Mouse (Mus musculus) mature B cell (primary cell): Measurements from ENCODE around the gene Adora2a.
"Not testable (repeated sequence)": the region's sequence is repeated elsewhere in the genome, so short reads cannot be mapped to it uniquely, and the experiment has no call there.

ENCODE experiments used
- in situ Hi-C: fragments of 300-500 bp; cut with MboI; formaldehyde crosslinking; loops from 2 replicates; pipeline ENCODE4 v1.14.3; 2019

The Adora2a gene

GRCm38 (mm10) chr10:75316872-75316907, at the start of gene Adora2a:
Adora2a (plus strand) TSS chr10:75316877.
- in situ Hi-C loops, result no loop called here

DNA sequence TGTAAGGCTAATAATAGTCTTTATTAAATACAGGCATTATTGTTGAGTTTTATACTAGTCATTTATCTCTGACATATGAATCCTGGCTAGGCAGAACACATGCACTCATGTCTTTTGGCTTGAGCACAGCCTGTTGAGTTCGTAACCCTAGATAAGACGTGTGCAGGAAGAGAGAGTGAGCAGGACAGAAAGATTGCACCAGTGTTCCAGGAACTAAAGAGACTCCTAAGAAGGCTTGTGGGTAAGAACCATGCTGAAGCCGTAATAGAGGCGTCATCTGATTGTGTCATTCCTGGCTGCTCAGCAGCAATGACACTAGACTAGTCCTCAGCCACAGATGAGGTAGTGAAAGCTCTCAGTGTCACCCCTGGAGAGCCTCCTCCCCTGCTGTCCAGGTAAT, 43.7 kb upstream of the Adora2a start:
- in situ Hi-C loops, result no loop called here

- in situ Hi-C loops, result no loop called here
These were observed 40.2 kb upstream of the Adora2a start for GRCm38 (mm10) chr10:75276427-75277013.

DNA sequence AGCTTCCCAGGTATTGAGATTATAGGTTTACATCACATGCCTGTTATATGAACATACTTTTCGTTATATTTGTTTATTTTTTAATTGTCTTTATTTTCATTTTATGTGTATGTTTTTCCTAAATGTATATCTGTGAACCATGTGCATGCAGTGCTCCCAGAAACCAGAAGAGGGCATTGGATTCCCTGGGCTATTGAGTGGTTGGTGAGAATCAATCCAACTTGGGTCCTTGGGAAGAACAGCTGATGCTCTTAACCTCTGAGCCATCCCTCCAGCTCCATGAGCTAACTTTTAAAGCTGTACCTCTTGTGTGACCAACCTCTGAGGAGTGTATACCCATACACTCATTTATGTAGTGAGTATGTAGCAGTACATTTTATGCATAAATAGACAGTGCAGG, 39.2 kb upstream of the Adora2a start:
- in situ Hi-C loops, result no loop called here

DNA sequence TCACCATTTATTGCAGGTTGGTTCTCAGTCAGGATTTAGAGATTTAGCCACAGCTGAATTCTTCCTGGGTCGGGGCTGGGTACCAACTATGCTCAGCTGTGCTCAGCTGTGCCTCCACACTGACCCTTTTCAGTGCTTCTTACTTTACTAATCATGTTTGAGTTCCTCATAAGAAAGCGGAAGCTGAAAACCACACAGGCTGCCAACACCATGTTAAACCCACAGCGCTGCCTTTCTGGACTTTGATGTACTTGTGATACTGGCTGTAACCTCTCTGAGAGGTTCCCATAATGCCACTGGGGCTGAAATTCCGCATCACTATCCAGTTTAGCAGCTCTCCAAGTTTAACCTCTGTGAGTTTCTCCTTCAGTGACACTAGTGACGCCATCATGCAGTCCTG, 34.0 kb upstream of the Adora2a start:
- in situ Hi-C loops, result no loop called here

GRCm38 (mm10) chr10:75283821-75284220, 32.9 kb upstream of the Adora2a start:
- in situ Hi-C loops, result no loop called here

DNA sequence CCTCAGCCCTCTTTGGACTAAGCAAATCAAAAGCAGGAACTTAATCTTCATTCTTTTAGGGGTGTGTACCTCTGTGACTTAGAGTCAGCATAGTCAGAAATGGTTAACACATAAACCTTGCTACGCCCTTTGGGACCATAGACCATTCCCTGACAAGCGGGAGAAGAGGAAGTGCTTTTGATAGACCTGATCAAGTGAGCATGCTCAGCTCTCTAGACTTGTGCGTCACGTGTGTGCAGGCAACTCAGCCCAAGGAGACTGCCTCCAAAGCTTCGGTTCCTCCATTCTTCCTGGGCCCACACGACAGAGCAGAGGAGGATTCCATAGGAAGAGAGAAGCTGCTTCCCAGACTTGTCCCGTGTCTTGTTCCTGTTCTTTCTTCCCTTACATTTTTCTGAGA, 28.1 kb upstream of the Adora2a start:
- in situ Hi-C loops, result no loop called here

- in situ Hi-C loops, result no loop called here
These were observed 27.3 kb upstream of the Adora2a start for GRCm38 (mm10) chr10:75289392-75289791.

DNA sequence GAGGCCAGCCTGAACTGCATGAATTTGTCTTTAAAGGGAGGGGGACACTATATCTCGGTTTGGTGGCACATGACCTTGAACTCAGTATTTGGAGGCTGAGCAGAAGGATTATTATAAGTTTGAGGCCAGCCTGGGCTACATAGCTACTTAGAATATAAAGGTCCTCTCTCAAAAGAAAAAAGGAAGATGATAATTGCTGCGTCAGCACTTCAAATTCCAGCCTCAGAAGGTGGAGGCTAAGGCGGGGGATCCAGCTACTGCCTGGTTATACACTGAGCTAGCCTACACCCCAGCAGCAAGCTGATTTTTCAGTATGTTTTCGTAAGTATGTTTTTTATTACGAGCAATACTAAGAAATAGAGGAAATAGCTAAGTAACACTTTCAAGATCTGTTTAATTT, 26.0 kb upstream of the Adora2a start:
- in situ Hi-C loops, result no loop called here

GRCm38 (mm10) chr10:75291338-75291737, 25.3 kb upstream of the Adora2a start:
- in situ Hi-C loops, result no loop called here

DNA sequence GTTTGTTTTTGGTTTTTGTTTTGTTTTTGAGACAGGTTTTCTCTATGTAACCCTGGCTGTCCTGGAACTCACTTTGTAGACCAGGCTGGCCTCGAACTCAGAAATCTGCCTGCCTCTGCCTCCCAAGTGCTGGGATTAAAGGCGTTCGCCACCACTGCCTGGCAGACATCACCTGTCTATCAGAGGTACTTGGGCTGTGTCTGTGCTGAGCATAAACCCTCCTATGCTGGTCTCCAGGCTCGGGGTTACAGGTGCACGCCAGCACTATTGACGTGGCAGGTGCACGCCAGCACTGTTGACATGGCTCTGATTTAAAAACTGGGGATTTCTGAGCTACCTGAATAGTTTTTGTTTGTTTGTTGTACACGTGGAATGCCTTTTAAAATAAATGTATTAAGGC, 24.5 kb upstream of the Adora2a start:
- in situ Hi-C loops, result not testable (repeated sequence)

DNA sequence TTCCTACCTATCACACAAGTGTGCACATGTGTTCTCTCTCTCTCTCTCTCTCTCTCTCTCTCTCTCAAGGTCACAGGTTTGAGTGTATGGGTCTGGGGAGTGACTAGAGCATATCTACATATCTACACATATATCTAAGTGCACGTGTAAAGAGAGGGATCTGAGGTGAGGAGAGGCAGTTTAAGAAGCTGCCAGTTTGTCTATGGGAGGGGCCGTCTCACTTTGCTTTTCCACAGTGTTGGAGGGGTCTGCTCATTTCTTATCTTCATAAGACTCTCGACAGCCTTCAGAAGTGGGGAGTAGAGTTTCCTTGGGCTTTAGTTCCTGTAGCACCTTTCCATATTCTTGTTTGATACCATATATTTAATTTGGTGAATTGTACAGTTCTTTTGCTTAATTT, 23.4 kb upstream of the Adora2a start:
- in situ Hi-C loops, result no loop called here

DNA sequence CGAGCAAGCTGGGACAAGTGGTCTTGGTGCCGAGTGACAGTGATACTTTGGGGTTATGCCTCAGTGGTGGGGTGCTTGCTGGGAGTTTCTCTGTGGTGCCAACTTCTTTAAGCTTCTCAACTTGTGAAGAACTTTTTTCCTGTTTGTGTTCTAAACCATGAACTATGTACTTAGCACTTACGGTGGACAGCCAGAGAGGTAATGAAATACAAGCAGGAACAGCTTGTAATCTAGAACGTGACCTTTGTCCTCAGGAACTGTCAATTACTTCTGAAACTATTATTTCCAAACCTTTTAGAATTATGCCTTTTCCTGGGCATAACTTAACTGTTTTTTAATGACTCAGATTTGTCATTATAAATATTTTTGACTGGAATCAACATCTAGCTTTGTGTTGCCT, 22.3 kb upstream of the Adora2a start:
- in situ Hi-C loops, result no loop called here

DNA sequence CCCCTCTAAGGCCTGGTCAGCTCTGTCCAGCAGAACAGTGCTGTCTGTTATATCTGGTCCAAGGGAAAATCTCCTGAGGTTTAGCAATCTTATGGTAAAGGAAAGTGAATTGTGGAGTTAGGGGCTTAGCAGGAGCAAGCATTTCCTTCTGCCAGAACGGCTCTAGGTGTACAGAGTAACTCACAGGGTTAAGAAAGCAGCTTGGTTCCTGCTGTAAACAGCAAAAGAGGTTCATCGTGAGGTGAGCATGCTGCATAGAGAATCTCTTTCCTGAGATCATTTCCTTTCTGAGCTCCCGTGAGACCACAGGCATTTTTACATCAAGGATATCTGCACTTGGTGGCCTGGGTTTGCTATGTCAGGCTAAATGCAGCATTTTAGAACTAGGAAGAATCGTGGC, 21.8 kb upstream of the Adora2a start:
- in situ Hi-C loops, result no loop called here

DNA sequence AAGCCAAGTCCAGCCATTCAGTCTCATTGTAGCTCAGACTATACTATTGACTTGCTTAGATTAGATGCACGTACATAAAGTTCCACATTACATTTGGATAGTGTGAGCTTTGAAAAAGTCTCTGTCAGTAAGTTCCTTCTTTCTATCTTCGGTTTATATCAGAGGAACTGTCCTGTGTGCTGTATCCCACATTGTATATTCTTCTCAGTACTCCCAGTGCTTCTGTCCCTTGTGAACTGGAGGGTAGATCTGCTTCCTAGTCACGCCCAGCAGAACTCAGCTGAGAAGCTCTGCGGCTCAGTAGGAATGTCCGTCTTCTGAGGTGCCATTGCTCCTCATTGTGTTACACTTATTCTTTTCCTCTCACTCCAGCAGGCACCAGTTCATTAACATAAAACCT, 18.1 kb upstream of the Adora2a start:
- in situ Hi-C loops, result no loop called here

GRCm38 (mm10) chr10:75299785-75300418, 16.8 kb upstream of the Adora2a start:
- in situ Hi-C loops, result no loop called here

DNA sequence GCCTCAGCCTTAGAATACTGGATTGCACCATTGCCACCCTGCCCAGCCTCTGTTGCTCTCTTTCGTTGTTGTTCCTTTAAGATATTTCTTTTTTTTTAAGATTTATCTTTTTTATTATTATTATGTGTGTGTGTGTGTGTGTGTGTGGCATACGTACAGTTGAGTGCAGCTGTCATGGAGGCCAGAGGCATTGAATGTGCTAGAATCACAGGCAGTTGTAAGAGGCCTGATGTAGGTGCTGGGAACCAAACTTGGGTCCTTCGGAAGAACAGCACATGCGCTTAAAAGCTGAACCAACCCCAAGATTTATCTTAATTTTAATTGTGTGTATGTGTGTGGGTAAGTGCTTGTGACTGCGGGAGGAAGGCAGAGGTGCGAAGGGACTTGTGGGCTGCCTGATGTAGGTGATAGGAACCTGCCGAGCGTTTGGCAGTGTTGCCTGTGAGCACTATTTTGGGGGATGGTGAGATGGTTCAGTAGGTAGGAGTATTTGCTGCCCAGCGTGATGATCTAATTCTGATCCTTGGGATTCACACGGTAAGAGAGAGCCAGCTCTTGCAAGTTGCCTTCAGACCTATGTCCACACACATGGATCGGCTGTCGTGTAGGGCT, 15.4 kb upstream of the Adora2a start:
- in situ Hi-C loops, result no loop called here

DNA sequence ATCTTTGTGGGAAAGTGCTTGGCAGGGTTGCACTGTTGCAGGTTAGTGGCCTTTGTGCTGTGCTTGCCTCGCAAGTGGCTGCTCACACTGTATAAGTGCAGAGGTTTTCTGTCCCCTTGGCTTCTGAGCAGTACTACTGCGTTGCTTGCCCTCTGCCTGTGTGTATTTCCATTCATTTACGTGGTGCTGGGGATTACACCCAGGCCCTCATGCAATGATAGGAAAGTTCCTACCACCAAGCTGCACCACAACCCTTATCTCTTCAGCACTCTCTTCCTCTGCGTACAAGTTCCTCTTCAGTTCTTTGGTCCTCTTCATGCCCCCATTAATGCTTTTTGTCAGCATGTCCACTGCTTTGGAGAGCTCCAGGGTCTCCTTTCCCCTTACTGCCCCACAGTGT, 14.7 kb upstream of the Adora2a start:
- in situ Hi-C loops, result no loop called here

GRCm38 (mm10) chr10:75302536-75302935, 14.1 kb upstream of the Adora2a start:
- in situ Hi-C loops, result no loop called here

GRCm38 (mm10) chr10:75303324-75304048, 13.2 kb upstream of the Adora2a start:
- in situ Hi-C loops, result no loop called here

GRCm38 (mm10) chr10:75304049-75304405, 12.7 kb upstream of the Adora2a start:
- in situ Hi-C loops, result no loop called here

DNA sequence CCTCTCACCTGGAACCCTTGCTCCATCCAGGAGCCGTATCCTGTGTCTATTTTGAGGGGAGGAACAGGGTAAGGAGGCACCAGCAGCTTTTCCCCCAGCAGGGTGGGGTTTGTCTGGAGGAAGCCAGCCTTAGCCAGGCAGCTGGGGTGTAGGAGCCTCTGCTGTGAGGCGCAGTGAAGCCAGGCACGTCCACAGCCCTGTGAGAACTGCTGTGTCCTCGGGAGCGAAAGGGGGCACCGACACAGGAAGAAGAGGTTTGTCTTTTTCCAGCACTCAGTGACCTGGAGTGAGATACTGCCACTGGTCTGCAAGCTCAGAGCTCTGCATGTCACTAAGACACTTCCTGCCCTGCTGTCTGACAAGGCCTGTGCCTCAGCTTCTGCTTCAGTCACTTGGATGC, 12.3 kb upstream of the Adora2a start:
- in situ Hi-C loops, result no loop called here

DNA sequence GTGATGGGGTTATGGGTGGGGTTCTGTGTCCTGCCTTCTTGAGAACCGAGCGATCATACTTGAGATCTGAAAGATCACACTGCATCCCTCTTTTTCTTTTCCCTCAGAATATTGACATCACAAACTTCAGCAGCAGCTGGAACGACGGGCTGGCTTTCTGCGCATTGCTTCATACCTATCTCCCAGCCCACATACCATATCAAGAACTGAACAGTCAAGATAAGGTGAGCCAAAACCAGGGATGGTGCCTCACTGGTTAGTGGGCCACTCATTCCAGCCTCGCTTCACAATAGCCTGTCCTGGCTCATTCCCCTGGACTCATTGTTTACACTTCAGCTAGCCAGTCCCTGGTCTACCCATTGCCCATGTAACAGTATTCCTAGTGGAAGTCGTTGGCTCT, 9.5 kb upstream of the Adora2a start:
- in situ Hi-C loops, result no loop called here

DNA sequence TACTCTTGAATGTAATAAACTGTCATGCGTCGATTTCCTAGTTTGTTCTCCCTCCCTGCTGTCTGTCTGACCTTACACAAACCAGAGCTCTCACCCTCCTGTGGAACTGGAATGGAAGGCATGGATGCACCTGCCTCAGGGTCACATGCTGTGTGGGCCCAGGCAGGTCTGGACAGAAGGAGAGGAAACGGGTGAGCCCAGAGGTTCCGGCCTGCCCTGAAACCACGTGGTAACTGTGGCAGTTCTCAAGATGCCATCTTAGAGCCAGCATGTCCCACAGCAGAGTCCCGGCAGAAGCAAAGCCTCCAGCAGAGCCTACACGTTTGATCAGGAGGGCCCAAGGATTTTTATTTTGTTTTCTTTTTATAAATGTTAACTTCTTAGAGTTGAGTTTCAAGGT, 4.3 kb upstream of the Adora2a start:
- in situ Hi-C loops, result no loop called here
